Mouse (Mus musculus) forebrain, embryonic 12.5 days (tissue): ENCODE measurements around the gene Ldlrad3. TPM values are rescaled to one million over a fixed set of nuclear protein-coding genes. Genes with fewer than 3 reads are reported as not detected.
A peak's percentile ranks its signal among the peaks of the same experiment; 100 is the strongest.

ENCODE experiments used
- ATAC-seq: fragments of 200-750 bp; cut with Nextera tagmentation; 2 replicates; pipeline ENCODE4 v1.8.0; 2017; ENCODE audit warnings: moderate TSS enrichment; ENCODE audit not compliant: low FRiP score
- H3K27ac ChIP-seq: fragments of 300-500 bp; sonication (generic); 2 replicates; pipeline ENCODE4 v1.5.1; 2016; ENCODE audit warnings: mild to moderate bottlenecking
- H3K27me3 ChIP-seq: fragments of 300-500 bp; sonication (generic); 2 replicates; pipeline ENCODE4 v1.6.1; 2016; ENCODE audit warnings: mild to moderate bottlenecking
- H3K36me3 ChIP-seq: fragments of 300-500 bp; sonication (generic); replicated peaks from 2 replicates; pipeline ENCODE4 v1.6.1; 2016; ENCODE audit warnings: mild to moderate bottlenecking
- H3K4me1 ChIP-seq: fragments of 300-500 bp; sonication (generic); 2 replicates; pipeline ENCODE4 v1.6.1; 2016
- H3K4me2 ChIP-seq: fragments of 300-500 bp; sonication (generic); 2 replicates; pipeline ENCODE4 v1.6.1; 2016; ENCODE audit warnings: mild to moderate bottlenecking, moderate library complexity
- H3K4me3 ChIP-seq: fragments of 300-500 bp; sonication (generic); replicated peaks from 2 replicates; pipeline ENCODE4 v1.5.1; 2016; ENCODE audit warnings: mild to moderate bottlenecking
- H3K9ac ChIP-seq: fragments of 300-500 bp; sonication (generic); 2 replicates; pipeline ENCODE4 v1.6.1; 2016; ENCODE audit warnings: mild to moderate bottlenecking
- H3K9me3 ChIP-seq: fragments of 300-500 bp; sonication (generic); 2 replicates; pipeline ENCODE4 v1.6.1; 2016
- WGBS: fragments of 180-500 bp; shearing (Covaris S2); methylation state at CpG from one replicate; pipeline ENCODE4 v1.1.7; 2016; 5-methylcytosine and 5-hydroxymethylcytosine counted together
- polyA plus RNA-seq: library from polyadenylated mRNA; unstranded; fragments of >200 nt; fragmentation: Nextera tagmentation; extraction: Ambion mirVana; gene quantifications from 2 replicates; pipeline ENCODE4 v1.2.1, GENCODE M21; 2016

Ldlrad3 gene
- polyA plus RNA-seq, 1 experiment from 2014 or later, result 56.8 TPM

DNA sequence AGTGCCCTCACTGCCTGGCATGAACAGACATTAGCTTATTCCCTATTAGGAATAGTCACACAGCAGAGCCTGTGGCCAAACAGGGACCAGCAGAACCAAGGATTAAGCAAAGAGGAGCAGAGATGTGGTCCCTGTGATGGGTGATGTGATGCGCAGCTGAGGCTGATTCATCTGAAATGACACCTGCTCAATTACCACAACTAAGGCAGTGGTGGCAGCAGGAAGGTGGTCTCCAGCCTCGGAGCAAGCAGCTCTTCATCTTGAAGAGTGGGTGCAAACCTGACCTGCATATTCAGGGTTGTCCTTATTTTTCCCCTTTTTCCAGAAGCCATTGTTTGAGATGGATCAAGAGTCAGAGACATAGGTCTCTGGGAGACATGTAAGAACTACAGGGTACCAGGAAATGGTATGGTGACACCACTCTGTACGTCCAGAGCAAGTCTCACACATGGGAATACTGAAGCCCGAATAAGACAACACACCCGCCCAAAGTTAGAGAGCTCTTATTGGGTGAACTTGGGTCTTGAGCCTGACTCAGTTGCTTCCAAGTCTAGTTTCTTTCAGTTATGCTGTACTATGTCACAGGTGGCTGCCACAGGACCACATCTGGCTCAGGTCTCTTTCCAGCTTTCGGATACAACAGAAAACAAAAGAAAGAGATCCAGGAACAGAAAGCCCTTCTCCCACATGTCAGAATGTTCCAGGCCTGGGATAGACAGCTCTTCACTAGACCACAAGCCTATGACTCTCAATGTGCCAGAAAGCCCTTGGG, 112.7 kb downstream of the Ldlrad3 start:
- Histone ChIP-seq H3K9me3 (no peaks in the 10 kb centered on the region), H3K4me2 (no peak overlapping the region), H3K9ac (no peak overlapping the region), H3K27me3 (no peaks in the 10 kb centered on the region), H3K36me3 (peaks cover 10% of the 10 kb centered on the region), H3K4me3 (no peak overlapping the region), H3K27ac (no peak overlapping the region), H3K4me1 (no peaks in the 10 kb centered on the region; the same call in 1 of the 2 replicates)
- 91% methylated on average over 6 of the region's 6 CpGs for WGBS
- ATAC-seq, result no peak

GRCm38 (mm10) chr2:102072859-102073258, 113.3 kb downstream of the Ldlrad3 start:
- Histone ChIP-seq H3K4me2 (no peak overlapping the region), H3K9ac (no peak overlapping the region)
- ATAC-seq, result no peak

GRCm38 (mm10) chr2:102071022-102071717, 115.0 kb downstream of the Ldlrad3 start:
- H3K4me1 ChIP-seq, result peaks cover 2% of the 10 kb centered on the region; the same call in 1 of the 2 replicates
- H3K36me3 ChIP-seq, result peaks cover 11% of the 10 kb centered on the region
- no peak overlapping the region for H3K9ac ChIP-seq
- no peaks in the 10 kb centered on the region for H3K9me3 ChIP-seq
- H3K4me2 ChIP-seq, result no peak overlapping the region
- 0 out of 2 replicates have a peak overlapping the region, but pooled peaks have one; percentile 42 for H3K27ac ChIP-seq
- no peak overlapping the region for H3K4me3 ChIP-seq
- 84% methylated on average over 10 of the region's 10 CpGs for WGBS
- H3K27me3 ChIP-seq, result no peaks in the 10 kb centered on the region
- no peak for ATAC-seq

More at GRCm38 (mm10) chr2:102072859-102073258, 113.3 kb downstream of the Ldlrad3 start:
- H3K9me3 ChIP-seq, result no peaks in the 10 kb centered on the region
- 84% methylated on average over 4 of the region's 4 CpGs for WGBS
- H3K27me3 ChIP-seq, result no peaks in the 10 kb centered on the region
- H3K4me1 ChIP-seq, result peaks cover 2% of the 10 kb centered on the region; the same call in 1 of the 2 replicates
- no peak overlapping the region for H3K4me3 ChIP-seq
- no peak overlapping the region for H3K27ac ChIP-seq
- H3K36me3 ChIP-seq, result peaks cover 10% of the 10 kb centered on the region

GRCm38 (mm10) chr2:102064826-102065441, 121.3 kb downstream of the Ldlrad3 start:
- Histone ChIP-seq H3K27ac (no peak overlapping the region), H3K4me1 (peaks cover 2% of the 10 kb centered on the region; the same call in 1 of the 2 replicates), H3K27me3 (no peaks in the 10 kb centered on the region), H3K9me3 (no peaks in the 10 kb centered on the region), H3K9ac (no peak overlapping the region), H3K36me3 (peaks cover 11% of the 10 kb centered on the region; the same call in 1 of the 2 replicates), H3K4me3 (no peak overlapping the region), H3K4me2 (no peak overlapping the region)
- 89% methylated on average over 8 of the region's 8 CpGs for WGBS
- no peak for ATAC-seq

DNA sequence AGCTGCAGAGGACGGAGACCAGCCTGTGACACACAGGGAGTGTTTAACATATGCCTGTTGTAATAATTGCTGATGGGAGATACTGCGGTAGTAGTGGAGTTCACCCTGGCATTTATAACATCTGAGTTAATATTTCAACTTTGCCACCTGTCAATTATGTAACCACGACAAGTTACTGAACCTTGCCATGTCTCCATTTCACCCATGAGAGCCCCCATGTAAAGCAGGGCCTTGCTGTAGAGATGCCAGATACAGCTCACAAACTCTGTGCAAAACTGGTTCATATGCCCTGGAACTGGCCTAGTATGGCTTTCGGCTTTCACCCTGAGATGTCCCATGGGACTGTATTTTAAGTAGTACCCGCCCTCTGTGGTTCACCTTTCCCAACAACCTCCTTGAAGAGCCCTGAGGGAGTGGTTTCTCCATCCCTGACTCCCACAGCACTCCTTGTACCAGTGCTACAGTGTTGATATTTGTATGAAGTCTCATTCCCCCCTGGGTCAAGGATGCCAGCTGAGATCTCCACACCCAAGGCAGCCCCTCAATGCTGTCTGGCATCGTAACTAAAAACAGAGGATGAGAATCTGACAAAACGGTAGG, 122.2 kb downstream of the Ldlrad3 start:
- peaks cover 2% of the 10 kb centered on the region; the same call in 1 of the 2 replicates for H3K4me1 ChIP-seq
- no peaks in the 10 kb centered on the region for H3K27me3 ChIP-seq
- no peaks in the 10 kb centered on the region for H3K9me3 ChIP-seq
- WGBS, result 91% methylated on average over 7 of the region's 7 CpGs
- H3K36me3 ChIP-seq, result peaks cover 15% of the 10 kb centered on the region
- H3K4me3 ChIP-seq, result no peak overlapping the region
- H3K27ac ChIP-seq, result no peak overlapping the region
- H3K9ac ChIP-seq, result no peak overlapping the region
- no peak for ATAC-seq
- no peak overlapping the region for H3K4me2 ChIP-seq

GRCm38 (mm10) chr2:102062861-102063468, 123.2 kb downstream of the Ldlrad3 start:
- Histone ChIP-seq H3K36me3 (peaks cover 18% of the 10 kb centered on the region; the same call in 1 of the 2 replicates), H3K27me3 (no peaks in the 10 kb centered on the region), H3K9me3 (no peaks in the 10 kb centered on the region), H3K4me3 (no peak overlapping the region), H3K4me2 (no peak overlapping the region), H3K4me1 (peaks cover under 1% of the 10 kb centered on the region; the same call in 1 of the 2 replicates), H3K27ac (no peak overlapping the region), H3K9ac (no peak overlapping the region)
- ATAC-seq, result no peak
- WGBS, result 93% methylated on average over 7 of the region's 7 CpGs

DNA sequence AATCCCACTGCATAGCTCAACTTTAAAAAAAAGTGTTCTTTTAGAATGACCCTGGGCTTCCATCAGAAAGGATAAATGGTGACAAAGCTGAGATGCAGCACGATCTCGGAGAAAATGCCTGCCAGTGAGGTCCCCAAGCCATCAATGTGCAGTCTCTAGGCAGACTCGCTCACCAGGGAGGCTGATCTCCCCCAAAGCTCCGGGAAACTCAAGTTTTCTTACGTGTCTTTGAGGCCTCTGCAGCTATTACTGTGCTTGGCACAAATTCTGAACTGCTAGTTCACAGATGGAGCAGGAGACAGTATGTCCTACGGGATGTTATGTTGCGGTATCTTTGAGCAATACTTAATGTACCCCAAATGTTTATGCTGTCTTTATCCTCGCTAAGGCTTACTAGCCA, 124.3 kb downstream of the Ldlrad3 start:
- H3K4me3 ChIP-seq, result no peak overlapping the region
- no peak overlapping the region for H3K9ac ChIP-seq
- H3K27me3 ChIP-seq, result no peaks in the 10 kb centered on the region
- H3K4me1 ChIP-seq, result peaks cover 10% of the 10 kb centered on the region
- no peak for ATAC-seq
- WGBS, result 84% methylated on average over 8 of the region's 8 CpGs
- no peaks in the 10 kb centered on the region for H3K9me3 ChIP-seq
- peaks cover 25% of the 10 kb centered on the region; the same call in 1 of the 2 replicates for H3K36me3 ChIP-seq
- H3K4me2 ChIP-seq, result no peak overlapping the region
- H3K27ac ChIP-seq, result no peak overlapping the region

DNA sequence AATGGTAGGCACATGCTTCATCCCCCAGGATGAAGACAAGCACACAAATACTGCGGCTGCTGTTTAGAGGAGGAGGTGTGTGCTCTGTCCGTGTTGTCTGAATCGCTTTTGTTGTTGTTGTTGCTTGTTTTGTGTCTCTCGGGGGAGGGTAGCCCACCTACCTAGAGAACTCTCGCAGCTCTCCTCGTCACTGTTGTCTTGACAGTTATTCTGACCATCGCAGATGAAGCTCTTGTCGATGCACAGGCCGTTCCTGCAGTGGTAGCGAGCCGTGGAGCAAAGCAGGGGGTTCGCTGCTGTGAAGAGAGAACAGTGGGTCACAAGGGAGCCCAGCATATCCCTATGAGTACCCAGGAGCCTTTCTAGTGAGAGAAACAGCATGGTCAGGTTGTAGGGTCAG, 128.4 kb downstream of the Ldlrad3 start:
- Histone ChIP-seq H3K4me3 (no peak overlapping the region), H3K36me3 (peaks cover 25% of the 10 kb centered on the region)
- 89% methylated on average over 12 of the region's 12 CpGs for WGBS

DNA sequence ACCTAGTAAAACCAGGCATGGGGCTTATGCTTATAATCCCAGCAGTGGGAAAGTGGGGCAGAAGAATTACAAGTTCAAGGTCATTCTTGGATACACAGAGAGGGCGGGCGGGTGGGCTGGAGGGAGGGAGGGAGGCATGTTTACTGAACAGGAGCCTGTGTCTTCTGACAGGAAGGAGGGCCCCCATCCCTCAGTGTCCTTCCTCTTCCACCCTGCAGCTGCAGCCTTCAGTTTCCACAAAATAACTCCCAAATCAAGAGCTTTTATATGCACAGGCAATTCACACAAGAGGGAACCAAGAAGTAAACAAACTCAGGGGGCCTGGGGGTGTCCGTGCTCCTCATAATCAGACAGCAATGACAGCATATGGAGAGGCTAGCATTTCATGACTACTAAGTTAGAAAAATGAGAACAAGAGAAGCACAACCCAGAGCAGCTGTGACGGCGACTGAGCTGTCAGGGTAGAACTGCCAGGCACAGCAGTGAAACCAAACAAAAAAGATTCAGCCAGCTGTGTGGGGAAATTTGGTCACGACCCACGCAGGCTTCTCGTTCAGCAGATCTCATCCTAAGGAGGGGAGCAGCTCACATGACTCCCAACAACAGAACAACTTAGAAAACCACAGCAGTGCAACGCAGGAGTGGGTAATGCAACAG, 129.0 kb downstream of the Ldlrad3 start:
- no peaks in the 10 kb centered on the region for H3K9me3 ChIP-seq
- 70% methylated on average over 9 of the region's 9 CpGs for WGBS
- peaks cover 15% of the 10 kb centered on the region for H3K4me1 ChIP-seq
- H3K9ac ChIP-seq, result no peak overlapping the region
- H3K4me2 ChIP-seq, result no peak overlapping the region
- H3K27me3 ChIP-seq, result no peaks in the 10 kb centered on the region
- no peak overlapping the region for H3K4me3 ChIP-seq
- peaks cover 25% of the 10 kb centered on the region for H3K36me3 ChIP-seq
- H3K27ac ChIP-seq, result no peak overlapping the region
- ATAC-seq, result 0 out of 2 replicates have a peak, but pooled peaks have one; percentile 27

More for the DNA sequence above, 128.4 kb downstream of the Ldlrad3 start:
- no peak overlapping the region for H3K9ac ChIP-seq
- no peak overlapping the region; the same call in 1 of the 2 replicates for H3K27ac ChIP-seq
- 0 out of 2 replicates have a peak, but pooled peaks have one; percentile 24 for ATAC-seq
- H3K27me3 ChIP-seq, result no peaks in the 10 kb centered on the region
- no peaks in the 10 kb centered on the region for H3K9me3 ChIP-seq
- no peak overlapping the region for H3K4me2 ChIP-seq
- peaks cover 11% of the 10 kb centered on the region for H3K4me1 ChIP-seq

DNA sequence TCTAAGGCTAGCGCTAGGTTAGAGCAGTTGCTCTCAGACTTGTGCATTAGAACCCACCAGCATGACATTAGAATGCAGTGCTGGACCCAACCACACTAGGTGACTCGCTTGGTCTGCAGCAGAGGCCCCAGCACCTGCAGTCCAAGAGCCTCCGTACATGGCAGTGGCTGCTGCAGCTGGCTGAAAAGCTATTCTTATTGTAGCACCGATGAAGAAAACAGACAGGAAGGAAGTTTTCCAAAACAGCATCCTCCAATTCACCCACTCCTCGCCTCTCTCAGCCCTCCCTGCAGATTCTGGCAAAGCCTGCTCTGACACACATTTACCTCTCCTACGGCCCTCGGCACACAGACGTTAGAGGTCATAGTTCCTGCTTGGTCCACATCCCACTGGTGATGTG, 130.0 kb downstream of the Ldlrad3 start:
- no peak overlapping the region for H3K4me3 ChIP-seq
- ATAC-seq, result no peak
- peaks cover 24% of the 10 kb centered on the region for H3K4me1 ChIP-seq
- H3K36me3 ChIP-seq, result peaks cover 25% of the 10 kb centered on the region
- H3K27me3 ChIP-seq, result no peaks in the 10 kb centered on the region
- H3K4me2 ChIP-seq, result no peak overlapping the region
- no peak overlapping the region for H3K9ac ChIP-seq
- H3K27ac ChIP-seq, result no peak overlapping the region
- H3K9me3 ChIP-seq, result no peaks in the 10 kb centered on the region
- 91% methylated on average over 8 of the region's 8 CpGs for WGBS

- ATAC-seq, result no peak
- no peak overlapping the region for H3K4me3 ChIP-seq
- H3K27me3 ChIP-seq, result no peaks in the 10 kb centered on the region
- H3K9me3 ChIP-seq, result no peaks in the 10 kb centered on the region
- WGBS, result 88% methylated on average over 10 of the region's 10 CpGs
- H3K9ac ChIP-seq, result no peak overlapping the region
- peaks cover 45% of the 10 kb centered on the region for H3K4me1 ChIP-seq
- peaks cover 19% of the 10 kb centered on the region for H3K36me3 ChIP-seq
- 0 out of 2 replicates have a peak overlapping the region, but pooled peaks have one; percentile 19 for H3K27ac ChIP-seq
- no peak overlapping the region for H3K4me2 ChIP-seq
Observed at GRCm38 (mm10) chr2:102052951-102053660, 133.1 kb downstream of the Ldlrad3 start.
